Mouse (Mus musculus) liver, postnatal 0 days (tissue): ENCODE measurements around the gene Pamr1.

Source experiments
- CTCF ChIP-seq: sonication (generic); IDR thresholded peaks from 2 replicates; pipeline ENCODE4 v1.5.1; 2016; ENCODE audit warnings: antibody characterized with exemption, low read depth
- EP300 ChIP-seq: IDR thresholded peaks from 2 replicates; pipeline ENCODE4 v1.6.1; 2016; ENCODE audit warnings: antibody characterized with exemption, low read depth, mild to moderate bottlenecking

- no peak for TF ChIP-seq CTCF
- no peak for TF ChIP-seq EP300
These were observed 73.1 kb downstream of the Pamr1 start for GRCm38 (mm10) chr2:102622943-102623342.
